Mouse (Mus musculus) thymus, adult 2 months (tissue): ENCODE measurements around the gene Hexim1. TPM values are rescaled to one million over a fixed set of nuclear protein-coding genes. Genes with fewer than 3 reads are reported as not detected.
A peak's percentile ranks its signal among the peaks of the same experiment; 100 is the strongest.

Experiments
- DNase-seq: peaks from one replicate; pipeline ENCODE4 v3.0.0; 2021
- H3K27ac ChIP-seq: fragments of 200-500 bp; 2 replicates; pipeline ENCODE4 v1.5.1; 2012; ENCODE audit warnings: low read length, control low read depth; ENCODE audit not compliant: control insufficient read depth, insufficient read depth
- H3K27me3 ChIP-seq: fragments of 200-500 bp; 2 replicates; pipeline ENCODE4 v1.6.1; 2012; ENCODE audit warnings: mild to moderate bottlenecking, low read length, moderate library complexity, mixed read lengths; ENCODE audit not compliant: control insufficient read depth, insufficient read depth
- H3K36me3 ChIP-seq: fragments of 200-500 bp; 2 replicates; pipeline ENCODE4 v1.6.1; 2012; ENCODE audit warnings: mild to moderate bottlenecking, low read length, moderate library complexity; ENCODE audit not compliant: control insufficient read depth, insufficient read depth
- H3K4me1 ChIP-seq: fragments of 200-500 bp; replicated peaks from 2 replicates; pipeline ENCODE4 v1.6.1; 2012; ENCODE audit warnings: low read length; ENCODE audit not compliant: control insufficient read depth, insufficient read depth
- H3K4me3 ChIP-seq: fragments of 200-500 bp; 2 replicates; pipeline ENCODE4 v1.5.1; 2012; ENCODE audit warnings: mild to moderate bottlenecking, low read length, control low read depth, moderate library complexity; ENCODE audit not compliant: control insufficient read depth, insufficient read depth
- CTCF ChIP-seq: fragments of 200-500 bp; IDR thresholded peaks from 2 replicates; pipeline ENCODE4 v1.5.1; 2012; ENCODE audit warnings: mild to moderate bottlenecking, control low read depth, low read length, moderate library complexity, borderline replicate concordance; ENCODE audit not compliant: control insufficient read depth, poor library complexity, insufficient read depth; ENCODE audit errors: extremely low read depth
- POLR2A ChIP-seq: fragments of 200-500 bp; IDR thresholded peaks from 2 replicates; pipeline ENCODE4 v1.6.1; 2012; ENCODE audit warnings: mild to moderate bottlenecking, low read length, control low read depth, moderate library complexity; ENCODE audit not compliant: control insufficient read depth, poor library complexity, insufficient read depth; ENCODE audit errors: extremely low read depth
- WGBS: fragments of 180-500 bp; shearing (Covaris S2); methylation state at CpG from one replicate; pipeline ENCODE4 v1.1.7; 2018; 5-methylcytosine and 5-hydroxymethylcytosine counted together
- polyA plus RNA-seq: library from polyadenylated mRNA; depleted of rRNA; stranded (reverse); fragments of >200 nt; gene quantifications from 2 replicates; pipeline ENCODE4 v1.2.3, GENCODE M21; 2012; rRNA removed

The Hexim1 gene
- polyA plus RNA-seq: 18.2 and 18.4 TPM in 2 replicates

DNA sequence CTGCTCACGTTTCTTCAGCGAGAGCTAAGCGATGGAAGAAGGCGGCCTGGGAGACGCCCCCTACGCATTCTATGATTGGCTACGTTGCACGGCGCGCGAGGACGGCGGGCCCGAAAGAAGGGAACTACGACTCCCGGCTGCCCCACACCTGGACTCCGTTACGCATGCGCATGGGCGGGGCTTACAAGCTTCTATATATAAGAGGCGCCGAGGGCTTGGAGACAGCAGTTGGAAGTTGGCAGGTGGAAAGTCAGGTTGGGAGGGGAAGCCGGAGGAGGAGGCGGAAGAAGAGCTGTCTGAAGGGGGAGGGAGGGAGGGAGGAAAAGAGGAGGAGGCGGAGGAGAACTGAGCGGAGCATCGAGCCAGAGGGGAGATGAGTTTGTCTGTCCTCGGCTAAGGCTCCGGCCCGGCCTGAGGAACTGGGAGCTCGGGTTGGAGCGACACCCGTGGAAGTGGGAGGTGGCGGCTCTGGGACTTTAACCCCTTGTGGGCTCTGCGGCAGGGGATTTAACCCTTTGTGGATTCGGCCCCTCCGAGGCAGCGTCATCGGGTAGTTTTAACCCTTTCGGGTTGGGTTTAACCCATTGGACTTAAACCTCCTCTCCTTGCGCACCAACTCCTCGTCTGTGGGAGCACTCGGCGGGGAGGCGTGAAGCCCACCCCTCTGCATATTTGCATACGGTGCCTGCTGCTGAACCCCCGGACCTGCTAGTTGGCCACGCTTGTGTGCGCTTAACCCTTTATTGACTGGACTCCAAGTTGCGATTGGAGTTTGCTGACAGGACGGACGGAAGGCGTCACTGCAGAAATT lies at the start of gene Hexim1:
Gene Hexim1 (plus strand): TSS at position 224 of the 811 bp plus-strand sequence.
- under 1% methylated on average over 53 of the region's 53 CpGs for WGBS
- TF ChIP-seq POLR2A (peak; percentile 97), CTCF (no peak)
- no peaks in the 10 kb centered on the region for H3K27me3 ChIP-seq
- peak; percentile 100 for DNase-seq
- H3K4me1 ChIP-seq: peaks cover 8% of the 10 kb centered on the region
- no peaks in the 10 kb centered on the region for H3K36me3 ChIP-seq
- peak within 1 kb of the TSS; percentile 76 for H3K27ac ChIP-seq
- H3K4me3 ChIP-seq: peak within 1 kb of the TSS; percentile 78

DNA sequence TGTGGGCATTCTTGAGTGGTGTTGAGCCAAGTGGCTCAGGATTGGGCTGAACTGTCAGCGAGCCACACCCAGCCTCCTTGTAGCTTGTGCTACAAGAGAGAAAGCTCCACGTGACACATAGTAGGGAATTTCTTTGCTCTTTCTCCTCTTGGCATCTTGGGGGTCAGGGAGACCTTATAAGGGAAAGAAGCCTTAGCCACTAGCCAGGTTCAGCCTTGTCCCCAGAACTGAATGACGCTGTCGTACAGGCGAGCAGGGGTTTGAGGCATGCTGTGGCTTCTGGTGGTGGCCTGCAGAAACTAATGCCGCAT lies 49.0 kb upstream of the Hexim1 start:
- TF ChIP-seq POLR2A (no peak), CTCF (no peak)
- Histone ChIP-seq H3K4me1 (no peaks in the 10 kb centered on the region), H3K27ac (no peak overlapping the region), H3K27me3 (no peaks in the 10 kb centered on the region), H3K4me3 (no peak overlapping the region), H3K36me3 (peaks cover 61% of the 10 kb centered on the region)
- DNase-seq: no peak
- WGBS: 94% methylated on average over 6 of the region's 6 CpGs

DNA sequence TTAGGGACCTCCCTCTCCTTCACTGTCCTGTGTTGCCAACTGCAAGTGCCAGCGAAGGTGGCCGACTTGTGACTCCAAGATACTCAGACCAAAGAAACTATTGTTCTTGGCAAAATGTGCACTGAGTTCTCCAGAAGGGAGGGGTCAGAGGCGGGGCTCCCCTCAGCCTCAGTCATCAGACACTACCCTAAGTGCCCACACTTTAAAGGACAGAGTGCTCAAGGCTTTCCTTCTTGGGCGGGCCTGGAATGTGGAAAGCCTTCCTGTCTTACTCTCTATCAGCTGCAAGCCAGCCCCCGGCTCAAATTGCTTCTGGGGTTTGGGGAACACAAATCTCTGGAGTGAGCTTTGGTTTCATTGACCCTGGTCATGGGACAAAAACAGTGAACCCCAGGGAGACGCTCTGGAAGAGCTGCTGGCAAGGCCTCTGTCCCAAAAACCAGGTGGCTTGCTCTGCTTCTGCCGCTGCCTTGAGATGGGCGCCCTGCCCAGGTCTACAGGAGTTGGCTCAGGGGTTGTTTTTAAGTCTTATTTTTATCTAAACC lies 48.5 kb upstream of the Hexim1 start:
- H3K27ac ChIP-seq: no peak overlapping the region
- no peak for DNase-seq
- H3K4me3 ChIP-seq: no peak overlapping the region
- peaks cover 59% of the 10 kb centered on the region for H3K36me3 ChIP-seq
- no peak for TF ChIP-seq POLR2A
- TF ChIP-seq CTCF: no peak
- 94% methylated on average over 8 of the region's 8 CpGs for WGBS
- H3K4me1 ChIP-seq: no peaks in the 10 kb centered on the region
- H3K27me3 ChIP-seq: no peaks in the 10 kb centered on the region

DNA sequence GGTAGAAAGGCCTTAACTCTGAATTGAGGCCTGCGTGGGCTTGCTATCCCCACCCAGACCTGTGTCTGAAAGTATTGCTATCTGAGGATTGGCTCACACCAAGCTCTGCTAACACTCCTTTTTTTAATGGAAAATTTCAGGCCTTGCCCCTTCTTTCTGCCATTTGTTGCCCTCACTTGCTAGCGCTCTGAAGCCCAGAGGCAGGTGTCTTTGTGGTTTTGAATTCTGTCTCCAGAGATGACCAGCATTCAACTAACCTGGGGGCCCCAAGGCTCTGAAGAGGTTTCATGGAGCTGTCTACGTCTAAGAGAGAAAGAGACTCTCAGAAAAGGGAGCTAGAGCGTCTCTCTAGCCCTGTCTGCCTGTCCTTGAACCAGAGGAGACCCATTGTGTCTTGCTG lies 47.8 kb upstream of the Hexim1 start:
- H3K27me3 ChIP-seq: no peaks in the 10 kb centered on the region
- H3K36me3 ChIP-seq: peaks cover 54% of the 10 kb centered on the region
- no peak overlapping the region for H3K27ac ChIP-seq
- WGBS: 76% methylated on average over 4 of the region's 4 CpGs
- no peak overlapping the region for H3K4me3 ChIP-seq
- DNase-seq: no peak
- no peaks in the 10 kb centered on the region for H3K4me1 ChIP-seq
- TF ChIP-seq CTCF (no peak), POLR2A (no peak)

DNA sequence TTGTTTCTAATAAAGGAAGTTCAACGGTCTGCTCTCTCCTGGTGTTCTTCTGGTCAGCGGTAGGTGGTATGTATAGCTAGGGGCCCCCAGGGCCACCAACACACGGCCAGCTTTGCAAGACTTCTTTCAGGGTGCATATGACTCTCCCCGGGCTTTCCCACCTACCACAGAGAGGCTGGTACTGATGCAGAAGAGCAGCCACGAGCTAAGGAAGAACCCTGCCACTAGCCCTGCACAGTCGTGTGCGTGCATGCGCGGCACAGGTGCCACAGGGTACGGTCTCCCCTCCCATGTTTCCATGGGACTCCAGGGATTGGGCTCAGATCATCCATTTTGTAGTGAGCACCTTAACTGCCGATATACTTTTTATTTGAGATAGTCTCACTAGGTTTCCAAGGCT lies 47.1 kb upstream of the Hexim1 start:
- H3K36me3 ChIP-seq: peaks cover 47% of the 10 kb centered on the region
- DNase-seq: no peak

DNA sequence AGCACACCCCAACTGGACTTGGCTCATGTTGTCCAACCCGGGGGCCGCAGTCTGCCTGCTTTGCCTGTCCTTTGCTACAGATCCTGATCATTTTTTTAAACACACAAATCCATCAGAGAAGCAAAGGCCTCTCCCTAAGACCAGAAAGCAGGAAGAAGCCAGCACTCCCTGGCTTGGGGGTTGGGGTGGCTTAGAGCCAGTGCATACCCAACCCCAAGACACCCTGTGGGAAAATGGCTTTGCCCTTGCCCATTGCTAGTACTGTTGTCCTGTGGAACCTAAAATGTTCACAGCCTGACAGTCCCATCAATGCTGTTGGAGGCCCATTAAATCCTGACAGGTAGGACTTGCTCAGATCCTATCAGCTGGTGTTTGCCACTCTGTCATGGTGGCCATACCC lies 46.3 kb upstream of the Hexim1 start:
- H3K36me3 ChIP-seq: peaks cover 39% of the 10 kb centered on the region
- no peak overlapping the region for H3K27ac ChIP-seq
- no peaks in the 10 kb centered on the region for H3K4me1 ChIP-seq
- no peak overlapping the region for H3K4me3 ChIP-seq
- no peak for DNase-seq
- no peaks in the 10 kb centered on the region for H3K27me3 ChIP-seq
- whole genome bisulfite sequencing: 98% methylated on average over 2 of the region's 2 CpGs
- no peak for TF ChIP-seq POLR2A
- no peak for TF ChIP-seq CTCF

More for the DNA sequence above, 47.1 kb upstream of the Hexim1 start:
- no peaks in the 10 kb centered on the region for H3K4me1 ChIP-seq
- no peak for TF ChIP-seq POLR2A
- TF ChIP-seq CTCF: no peak
- no peak overlapping the region for H3K27ac ChIP-seq
- no peak overlapping the region for H3K4me3 ChIP-seq
- H3K27me3 ChIP-seq: no peaks in the 10 kb centered on the region
- WGBS: 94% methylated on average over 11 of the region's 11 CpGs

DNA sequence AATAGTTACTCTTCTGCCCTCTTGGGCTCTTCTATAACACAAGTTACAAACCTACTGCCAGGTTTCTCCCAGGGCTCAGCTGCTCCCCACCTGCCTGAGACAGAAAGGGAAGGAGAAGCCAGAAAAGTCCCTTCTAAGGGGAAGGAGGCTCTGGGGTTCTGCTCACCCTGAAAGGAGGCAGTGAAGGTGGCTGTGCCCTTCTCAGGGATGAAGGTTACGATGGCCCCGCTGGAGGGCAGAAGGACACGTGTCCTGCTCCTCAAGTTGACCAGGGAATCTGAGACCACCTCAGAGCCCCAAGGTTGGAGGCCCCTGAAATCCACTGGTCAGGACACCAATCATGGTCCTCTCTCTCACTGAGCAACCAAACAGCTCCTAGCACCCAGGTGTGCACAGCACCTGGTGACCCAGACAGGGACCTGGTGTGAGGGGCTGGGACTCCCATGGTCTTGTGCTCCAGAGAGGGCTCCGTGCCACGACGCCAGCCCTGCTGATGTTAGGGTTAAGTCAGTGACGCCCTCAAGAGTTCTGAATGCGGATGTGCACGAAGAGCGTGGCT lies 45.6 kb upstream of the Hexim1 start:
- Histone ChIP-seq H3K27ac (no peak overlapping the region), H3K4me3 (no peak overlapping the region), H3K36me3 (peaks cover 32% of the 10 kb centered on the region), H3K27me3 (no peaks in the 10 kb centered on the region), H3K4me1 (no peaks in the 10 kb centered on the region)
- TF ChIP-seq CTCF (no peak), POLR2A (no peak)
- DNase-seq: no peak
- WGBS: 98% methylated on average over 10 of the region's 10 CpGs
